Mouse (Mus musculus): ENCODE results near the gene Dhdh. TPM values are rescaled to one million over a fixed set of nuclear protein-coding genes. Genes with fewer than 3 reads are reported as not detected.

Gene Dhdh
- polyA plus RNA-seq, 2 experiments = 1.6 to 2.2 TPM

DNA sequence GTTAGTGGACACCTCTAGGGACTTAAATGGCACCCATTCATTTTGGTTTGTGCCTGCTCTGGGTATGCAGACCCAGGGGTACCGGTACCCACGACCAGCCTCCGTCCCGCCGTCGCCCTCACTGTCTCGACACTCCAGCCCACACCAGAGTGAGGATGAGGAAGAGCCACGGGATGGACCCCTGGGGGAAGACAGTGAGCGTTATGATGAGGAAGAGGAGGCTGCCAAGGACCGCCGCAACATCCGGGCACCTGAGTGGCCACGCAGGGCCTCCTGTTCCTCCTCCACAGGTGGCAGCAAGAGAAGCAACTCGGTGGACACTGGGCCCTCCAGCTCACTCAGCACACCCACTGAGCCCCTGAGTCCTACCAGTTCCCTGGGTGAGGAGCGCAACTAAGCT is 33.6 kb downstream of the Dhdh start:
- H3K9me3 ChIP-seq (ENCODE audit: control insufficient read depth, low read length) = no peaks in the 10 kb centered on the region
- H3K9ac ChIP-seq (replicated peaks) = no peak overlapping the region
- no peak overlapping the region for H3K4me3 ChIP-seq (ENCODE audit: insufficient read depth in 1 of 2, low read depth in 2 of 2, low read length in 2 of 2)
- H3K4me2 ChIP-seq (ENCODE audit: low read depth) = no peak overlapping the region
- no peak for TF ChIP-seq EP300 (IDR thresholded peaks at IDR 0.05; ENCODE audit: low read depth)
- no peak for TF ChIP-seq CTCF (IDR thresholded peaks at IDR 0.05; ENCODE audit: low read depth)
- no peak for DNase-seq (ENCODE audit: low read depth in 3 of 3, low spot score in 3 of 3)
- no peaks in the 10 kb centered on the region for H3K27me3 ChIP-seq (ENCODE audit: control insufficient read depth, insufficient read depth, low read length)
- no peak overlapping the region for H3K27ac ChIP-seq
- no peak for ATAC-seq (ENCODE audit: insufficient read depth)
- WGBS (ENCODE audit: insufficient replicate concordance) = 85% methylated on average over 15 of the region's 15 CpGs
- H3K4me1 ChIP-seq (replicated peaks; ENCODE audit: control insufficient read depth in 2 of 2, insufficient read depth in 2 of 2, low read length in 1 of 2) = peaks cover 18 to 24% of the 10 kb centered on the region in 2 experiments
- H3K36me3 ChIP-seq (replicated peaks; ENCODE audit: control insufficient read depth, insufficient read depth, low read depth) = peaks cover 17% of the 10 kb centered on the region

DNA sequence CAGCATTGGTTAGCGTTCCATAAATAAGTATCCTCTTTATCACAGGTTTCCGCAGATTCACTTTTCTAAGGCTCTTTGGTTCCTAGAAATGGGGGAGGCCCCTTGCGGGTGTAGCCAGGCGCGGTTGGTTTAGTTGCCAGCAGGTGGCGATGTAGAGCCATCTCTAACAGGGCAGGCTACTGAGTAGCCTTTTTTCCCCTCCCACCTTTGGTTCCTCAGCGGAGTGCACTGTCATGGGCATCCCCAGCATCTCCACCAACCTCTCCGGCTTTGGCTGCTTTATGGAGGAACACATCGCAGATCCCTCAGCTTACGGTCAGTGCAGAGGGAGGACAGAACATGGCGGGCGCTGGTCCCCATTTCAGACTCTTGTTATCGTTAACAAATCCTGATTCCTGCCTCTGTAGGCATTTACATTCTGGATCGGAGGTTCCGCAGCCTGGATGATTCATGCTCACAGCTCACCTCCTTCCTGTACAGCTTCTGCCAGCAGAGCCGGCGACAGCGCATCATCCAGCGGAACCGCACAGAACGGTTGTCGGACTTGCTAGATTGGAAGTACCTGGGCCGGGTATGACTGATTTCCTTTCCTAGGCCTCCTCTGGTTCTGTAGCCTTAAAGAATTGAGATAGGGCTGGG is 37.1 kb downstream of the Dhdh start:
- DNase-seq (ENCODE audit: low read depth in 3 of 3, low spot score in 3 of 3) (peak; percentile 70 to 81 (median 71)), ATAC-seq (ENCODE audit: insufficient read depth) (peak; percentile 77)
- Histone ChIP-seq H3K4me2 (ENCODE audit: low read depth) (peak overlapping the region; percentile 3; the same call in 1 of the 2 replicates), H3K36me3 (replicated peaks; ENCODE audit: control insufficient read depth, insufficient read depth, low read depth) (no peaks in the 10 kb centered on the region; the same call in 1 of the 2 replicates), H3K9ac (replicated peaks) (no peak overlapping the region), H3K27me3 (ENCODE audit: control insufficient read depth, insufficient read depth, low read length) (no peaks in the 10 kb centered on the region), H3K4me1 (replicated peaks; ENCODE audit: control insufficient read depth in 2 of 2, insufficient read depth in 2 of 2, low read length in 1 of 2) (peaks cover 6 to 9% of the 10 kb centered on the region in 2 experiments), H3K4me3 (ENCODE audit: insufficient read depth in 1 of 2, low read depth in 2 of 2, low read length in 2 of 2) (no peak overlapping the region), H3K9me3 (ENCODE audit: control insufficient read depth, low read length) (no peaks in the 10 kb centered on the region), H3K27ac (no peak overlapping the region)
- TF ChIP-seq CTCF (IDR thresholded peaks at IDR 0.05; ENCODE audit: low read depth) (peak; percentile 98), EP300 (IDR thresholded peaks at IDR 0.05; ENCODE audit: low read depth) (no peak)
- 50% methylated on average over 23 of the region's 23 CpGs for WGBS (ENCODE audit: insufficient replicate concordance)

DNA sequence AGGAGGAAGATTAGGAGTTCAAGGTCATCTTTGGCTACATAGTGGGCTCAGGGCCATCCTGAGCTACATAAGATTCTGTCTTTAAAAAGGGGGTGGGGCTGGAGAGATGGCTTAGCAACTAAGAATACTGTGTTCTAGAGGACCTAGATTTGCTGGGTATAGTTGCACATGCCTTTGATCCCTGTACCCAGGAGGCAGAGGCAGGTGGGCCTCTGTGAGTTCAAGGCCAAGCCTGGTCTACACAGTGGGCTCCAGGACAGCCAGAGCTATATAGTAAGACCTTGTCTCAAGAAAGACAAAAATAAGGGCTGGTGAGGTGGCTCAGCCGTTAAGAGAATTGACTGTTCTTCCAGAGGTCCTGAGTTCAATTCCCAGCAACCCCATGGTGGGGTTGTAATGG is 38.6 kb downstream of the Dhdh start:
- TF ChIP-seq EP300 (IDR thresholded peaks at IDR 0.05; ENCODE audit: low read depth) = no peak
- no peak for TF ChIP-seq CTCF (IDR thresholded peaks at IDR 0.05; ENCODE audit: low read depth)
- 90% methylated on average over 1 of the region's 1 CpGs for WGBS (ENCODE audit: insufficient replicate concordance)

DNA sequence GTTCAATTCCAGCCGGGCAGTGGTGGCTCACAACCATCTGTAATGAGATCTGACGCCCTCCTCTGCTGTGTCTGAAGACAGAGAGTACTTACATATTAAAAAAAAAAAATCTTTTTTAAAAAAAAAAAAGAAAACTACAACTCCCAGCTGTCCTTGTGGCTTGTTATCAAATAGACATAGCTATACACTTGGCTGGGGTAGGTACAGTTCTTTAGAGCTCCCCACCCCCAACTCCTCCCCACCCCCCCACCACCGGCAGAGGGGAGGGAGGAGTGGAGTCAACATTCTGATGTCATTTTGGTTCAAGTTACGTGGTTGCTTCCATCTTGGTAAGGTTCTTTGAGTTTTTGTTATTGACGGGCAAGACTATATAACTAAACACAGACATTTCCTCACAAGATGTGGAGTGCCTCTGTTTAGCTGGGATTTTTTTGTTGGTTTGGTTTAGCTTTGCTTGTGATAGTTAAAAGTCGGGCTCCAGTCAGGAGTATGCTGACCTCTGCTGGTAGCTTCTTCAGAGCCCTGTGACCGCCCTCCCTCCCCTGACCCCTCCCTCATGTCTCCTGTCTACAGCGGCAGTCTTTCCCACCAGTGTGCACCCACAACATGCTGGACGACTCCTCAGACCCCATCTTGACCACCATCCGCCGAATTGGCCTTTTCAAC is 41.1 kb downstream of the Dhdh start:
- Histone ChIP-seq H3K27me3 (ENCODE audit: control insufficient read depth, insufficient read depth, low read length) (no peaks in the 10 kb centered on the region), H3K9me3 (ENCODE audit: control insufficient read depth, low read length) (no peaks in the 10 kb centered on the region), H3K9ac (replicated peaks) (no peak overlapping the region), H3K4me3 (ENCODE audit: insufficient read depth in 1 of 2, low read depth in 2 of 2, low read length in 2 of 2) (peak overlapping the region in 1 of 2 experiments; percentile 48; a peak in 3 of 4 replicates), H3K36me3 (replicated peaks; ENCODE audit: control insufficient read depth, insufficient read depth, low read depth) (no peaks in the 10 kb centered on the region), H3K4me1 (replicated peaks; ENCODE audit: control insufficient read depth in 2 of 2, insufficient read depth in 2 of 2, low read length in 1 of 2) (peaks cover 6 to 13% of the 10 kb centered on the region in 2 experiments), H3K4me2 (ENCODE audit: low read depth) (peak overlapping the region; percentile 33), H3K27ac (no peak overlapping the region)
- 23% methylated on average over 11 of the region's 11 CpGs for WGBS (ENCODE audit: insufficient replicate concordance)
- TF ChIP-seq CTCF (IDR thresholded peaks at IDR 0.05; ENCODE audit: low read depth) (peak; percentile 78), EP300 (IDR thresholded peaks at IDR 0.05; ENCODE audit: low read depth) (no peak)
- peak; percentile 51; the same call in 1 of the 2 replicates for ATAC-seq (ENCODE audit: insufficient read depth)
- DNase-seq (ENCODE audit: low read depth in 3 of 3, low spot score in 3 of 3) = no peak

More for the DNA sequence above, 38.6 kb downstream of the Dhdh start:
- ATAC-seq (ENCODE audit: insufficient read depth) = no peak
- H3K36me3 ChIP-seq (replicated peaks; ENCODE audit: control insufficient read depth, insufficient read depth, low read depth) = no peaks in the 10 kb centered on the region
- no peak overlapping the region for H3K9ac ChIP-seq (replicated peaks)
- DNase-seq (ENCODE audit: low read depth in 3 of 3, low spot score in 3 of 3) = no peak
- H3K9me3 ChIP-seq (ENCODE audit: control insufficient read depth, low read length) = no peaks in the 10 kb centered on the region
- no peak overlapping the region for H3K4me2 ChIP-seq (ENCODE audit: low read depth)
- no peaks in the 10 kb centered on the region for H3K27me3 ChIP-seq (ENCODE audit: control insufficient read depth, insufficient read depth, low read length)
- H3K4me3 ChIP-seq (ENCODE audit: insufficient read depth in 1 of 2, low read depth in 2 of 2, low read length in 2 of 2) = no peak overlapping the region
- H3K27ac ChIP-seq = no peak overlapping the region
- peaks cover 6 to 9% of the 10 kb centered on the region in 2 experiments for H3K4me1 ChIP-seq (replicated peaks; ENCODE audit: control insufficient read depth in 2 of 2, insufficient read depth in 2 of 2, low read length in 1 of 2)

DNA sequence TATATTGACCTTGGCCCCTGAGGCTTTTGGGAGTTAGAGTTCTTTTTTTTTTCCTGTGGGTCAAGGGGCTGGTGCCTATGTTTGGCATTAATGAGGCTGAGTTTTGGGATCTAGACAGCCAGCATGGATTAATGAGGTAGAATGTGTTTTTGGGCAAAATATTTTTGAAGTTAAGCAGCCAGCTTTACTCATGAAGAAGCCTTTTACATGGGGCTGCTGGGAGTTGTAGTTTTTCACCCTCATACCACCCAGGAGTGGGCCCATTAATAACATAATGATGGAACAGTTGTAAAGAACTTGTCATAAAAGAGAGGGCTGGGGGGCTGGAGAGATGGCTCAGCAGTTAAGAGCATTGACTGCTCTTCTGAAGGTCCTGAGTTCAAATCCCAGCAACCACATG is 42.0 kb downstream of the Dhdh start:
- Histone ChIP-seq H3K4me2 (ENCODE audit: low read depth) (no peak overlapping the region), H3K27me3 (ENCODE audit: control insufficient read depth, insufficient read depth, low read length) (no peaks in the 10 kb centered on the region), H3K9ac (replicated peaks) (no peak overlapping the region), H3K36me3 (replicated peaks; ENCODE audit: control insufficient read depth, insufficient read depth, low read depth) (no peaks in the 10 kb centered on the region), H3K9me3 (ENCODE audit: control insufficient read depth, low read length) (no peaks in the 10 kb centered on the region), H3K4me3 (ENCODE audit: insufficient read depth in 1 of 2, low read depth in 2 of 2, low read length in 2 of 2) (no peak overlapping the region), H3K4me1 (replicated peaks; ENCODE audit: control insufficient read depth in 2 of 2, insufficient read depth in 2 of 2, low read length in 1 of 2) (peaks cover 2 to 13% of the 10 kb centered on the region in 2 experiments), H3K27ac (no peak overlapping the region)
- DNase-seq (ENCODE audit: low read depth in 3 of 3, low spot score in 3 of 3) (no peak), ATAC-seq (ENCODE audit: insufficient read depth) (no peak)
- no peak for TF ChIP-seq CTCF (IDR thresholded peaks at IDR 0.05; ENCODE audit: low read depth)
- no peak for TF ChIP-seq EP300 (IDR thresholded peaks at IDR 0.05; ENCODE audit: low read depth)

Data from liver, embryonic 14.5 days (tissue).